Mouse (Mus musculus) heart, embryonic 10.5 days (tissue): Measurements from ENCODE around the gene Atf6. TPM values are rescaled to one million over a fixed set of nuclear protein-coding genes. Genes with fewer than 3 reads are reported as not detected.

Experiments used
- DNase-seq: peaks from one replicate; pipeline ENCODE4 v3.0.0-alpha.2; 2017; ENCODE audit warnings: low spot score
- H3K27ac ChIP-seq: fragments of 300-500 bp; sonication (generic); 2 replicates; pipeline ENCODE4 v1.5.1; 2016; ENCODE audit warnings: mild to moderate bottlenecking
- H3K27me3 ChIP-seq: fragments of 300-500 bp; sonication (generic); 2 replicates; pipeline ENCODE4 v1.6.1; 2016; ENCODE audit warnings: mild to moderate bottlenecking; ENCODE audit not compliant: poor library complexity, insufficient read depth, severe bottlenecking
- H3K36me3 ChIP-seq: fragments of 300-500 bp; sonication (generic); 2 replicates; pipeline ENCODE4 v1.6.1; 2016; ENCODE audit warnings: mild to moderate bottlenecking, moderate library complexity
- H3K4me1 ChIP-seq: fragments of 300-500 bp; sonication (generic); 2 replicates; pipeline ENCODE4 v1.6.1; 2016; ENCODE audit warnings: mild to moderate bottlenecking
- H3K4me3 ChIP-seq: fragments of 300-500 bp; sonication (generic); 2 replicates; pipeline ENCODE4 v1.5.1; 2016; ENCODE audit warnings: mild to moderate bottlenecking, moderate library complexity
- H3K9me3 ChIP-seq: fragments of 300-500 bp; sonication (generic); 2 replicates; pipeline ENCODE4 v1.6.1; 2016; ENCODE audit warnings: mild to moderate bottlenecking, moderate library complexity
- WGBS: fragments of 180-500 bp; shearing (Covaris S2); methylation state at CpG from one replicate; pipeline ENCODE4 v1.1.7; 2016; 5-methylcytosine and 5-hydroxymethylcytosine counted together
- polyA plus RNA-seq: library from polyadenylated mRNA; unstranded; fragments of >200 nt; fragmentation: Nextera tagmentation; extraction: Ambion mirVana; gene quantifications from 2 replicates; pipeline ENCODE4 v1.2.1, GENCODE M21; 2016

Gene Atf6
- polyA plus RNA-seq, 1 experiment from 2014 or later: 10.9 TPM

DNA sequence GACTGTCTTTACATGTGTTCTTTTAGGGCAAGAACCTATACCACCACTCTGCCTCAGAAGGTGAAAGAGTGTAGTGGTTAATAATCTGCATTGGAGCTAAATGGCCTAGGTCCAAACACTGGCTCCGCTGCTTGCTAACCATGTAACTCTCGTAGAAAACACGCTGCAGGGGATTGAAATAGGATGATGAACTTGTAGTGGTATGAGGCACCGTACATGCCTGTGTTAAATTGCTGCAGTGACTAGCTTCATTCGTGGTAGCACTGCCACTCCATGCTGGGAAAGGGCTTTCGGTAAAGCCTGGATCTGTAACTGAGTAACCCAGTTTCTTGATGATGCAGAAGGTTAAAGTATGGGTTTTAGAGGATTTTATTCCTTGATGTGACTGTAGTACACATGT lies 163.5 kb downstream of the Atf6 start:
- no peaks in the 10 kb centered on the region for H3K9me3 ChIP-seq
- no peaks in the 10 kb centered on the region for H3K27me3 ChIP-seq
- DNase-seq: no peak
- H3K36me3 ChIP-seq: peaks cover 9% of the 10 kb centered on the region; the same call in 1 of the 2 replicates
- H3K4me1 ChIP-seq: peaks cover 5% of the 10 kb centered on the region; the same call in 1 of the 2 replicates
- WGBS: 90% methylated on average over 6 of the region's 6 CpGs
- H3K27ac ChIP-seq: no peak overlapping the region
- no peak overlapping the region for H3K4me3 ChIP-seq

DNA sequence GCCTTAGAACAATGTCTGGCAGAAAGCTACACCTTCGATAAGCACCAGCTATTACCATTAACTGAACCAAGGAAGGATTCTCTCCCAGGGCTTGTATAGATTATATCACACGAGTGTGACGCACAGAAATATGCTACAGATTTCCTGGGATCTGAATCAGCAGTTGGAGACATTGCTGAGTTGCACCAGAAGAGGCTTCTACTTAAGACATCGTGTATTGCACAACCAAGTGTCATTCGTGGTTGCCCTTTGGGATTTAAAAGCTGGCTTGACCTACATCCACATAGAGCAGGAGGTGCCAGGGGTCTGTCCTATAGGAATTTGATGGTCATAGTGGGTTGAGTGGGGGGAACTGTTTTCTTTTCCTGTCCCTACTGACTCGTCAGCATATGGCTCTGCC lies 164.6 kb downstream of the Atf6 start:
- H3K36me3 ChIP-seq: peaks cover 4% of the 10 kb centered on the region; the same call in 1 of the 2 replicates
- no peaks in the 10 kb centered on the region for H3K27me3 ChIP-seq
- H3K9me3 ChIP-seq: no peaks in the 10 kb centered on the region
- H3K4me1 ChIP-seq: peaks cover 1% of the 10 kb centered on the region; the same call in 1 of the 2 replicates
- H3K4me3 ChIP-seq: no peak overlapping the region
- no peak overlapping the region for H3K27ac ChIP-seq
- no peak for DNase-seq
- 88% methylated on average over 6 of the region's 6 CpGs for WGBS

DNA sequence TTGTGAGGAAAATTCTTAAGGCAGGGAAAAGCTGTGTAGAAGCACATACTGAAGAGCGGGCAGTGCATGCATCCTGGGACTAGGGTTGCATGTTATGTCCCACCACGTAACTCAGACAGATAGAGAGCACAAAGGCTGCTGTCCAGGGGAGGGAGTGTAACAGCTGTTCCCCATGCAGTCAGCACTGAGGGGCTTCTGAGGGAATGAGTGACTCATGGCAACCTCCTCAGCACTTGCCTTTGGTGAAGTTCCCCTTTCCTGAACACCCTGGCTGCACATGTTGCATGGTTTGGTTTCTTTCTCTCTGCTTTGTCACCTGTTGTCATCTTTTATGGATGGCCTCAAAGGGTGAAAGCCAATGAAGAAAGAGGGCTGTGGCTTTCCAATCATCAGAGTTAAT lies 165.3 kb downstream of the Atf6 start:
- H3K4me1 ChIP-seq: no peaks in the 10 kb centered on the region
- no peak for DNase-seq
- H3K9me3 ChIP-seq: no peaks in the 10 kb centered on the region
- no peak overlapping the region for H3K27ac ChIP-seq
- H3K36me3 ChIP-seq: no peaks in the 10 kb centered on the region
- H3K4me3 ChIP-seq: no peak overlapping the region
- 76% methylated on average over 2 of the region's 2 CpGs for WGBS
- H3K27me3 ChIP-seq: no peaks in the 10 kb centered on the region

DNA sequence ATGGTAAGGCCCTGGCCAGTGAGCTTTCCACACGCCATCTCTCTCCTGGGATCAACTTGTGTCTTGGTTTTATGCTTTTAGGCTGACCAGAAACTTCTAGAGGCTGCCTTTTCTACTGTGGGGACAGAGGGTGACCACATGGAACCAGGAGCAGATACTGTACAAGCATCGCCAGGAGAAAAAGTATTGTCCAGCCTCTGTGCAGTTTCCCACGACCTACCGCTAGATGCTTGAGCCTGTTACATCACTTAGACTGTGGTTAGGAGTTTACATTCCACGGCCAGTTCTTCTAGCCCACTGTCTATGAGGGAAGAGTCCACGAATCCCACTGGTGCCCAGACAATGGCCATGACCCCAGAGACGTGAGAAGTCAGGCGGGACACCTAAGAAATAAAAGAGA lies 166.0 kb downstream of the Atf6 start:
- WGBS: 80% methylated on average over 8 of the region's 8 CpGs
- no peaks in the 10 kb centered on the region for H3K4me1 ChIP-seq
- H3K27ac ChIP-seq: no peak overlapping the region
- H3K36me3 ChIP-seq: no peaks in the 10 kb centered on the region
- H3K4me3 ChIP-seq: no peak overlapping the region
- no peaks in the 10 kb centered on the region for H3K27me3 ChIP-seq
- no peak for DNase-seq
- no peaks in the 10 kb centered on the region for H3K9me3 ChIP-seq

DNA sequence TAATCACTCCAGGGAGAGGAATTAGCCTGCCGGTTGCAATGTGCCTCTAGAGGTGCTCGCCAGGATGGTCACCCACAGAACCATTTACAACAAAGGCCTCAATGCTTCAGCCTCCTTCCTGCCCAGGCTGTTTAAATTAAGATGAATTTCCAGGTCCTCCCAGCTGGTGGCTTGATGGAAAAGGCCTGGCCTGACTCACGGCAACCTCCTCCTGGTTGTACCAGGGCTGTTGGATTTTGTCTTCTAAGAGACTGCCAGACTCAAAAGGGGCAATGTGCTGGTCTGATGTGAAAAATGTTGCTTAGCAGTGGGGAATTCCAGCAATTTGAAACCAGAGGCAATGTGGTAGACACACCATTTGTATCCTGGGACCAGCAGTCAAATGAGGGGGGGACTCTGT lies 166.4 kb downstream of the Atf6 start:
- Histone ChIP-seq H3K4me1 (no peaks in the 10 kb centered on the region), H3K36me3 (no peaks in the 10 kb centered on the region), H3K4me3 (no peak overlapping the region), H3K27ac (no peak overlapping the region), H3K27me3 (no peaks in the 10 kb centered on the region), H3K9me3 (no peaks in the 10 kb centered on the region)
- DNase-seq: no peak
- 56% methylated on average over 3 of the region's 3 CpGs for WGBS

DNA sequence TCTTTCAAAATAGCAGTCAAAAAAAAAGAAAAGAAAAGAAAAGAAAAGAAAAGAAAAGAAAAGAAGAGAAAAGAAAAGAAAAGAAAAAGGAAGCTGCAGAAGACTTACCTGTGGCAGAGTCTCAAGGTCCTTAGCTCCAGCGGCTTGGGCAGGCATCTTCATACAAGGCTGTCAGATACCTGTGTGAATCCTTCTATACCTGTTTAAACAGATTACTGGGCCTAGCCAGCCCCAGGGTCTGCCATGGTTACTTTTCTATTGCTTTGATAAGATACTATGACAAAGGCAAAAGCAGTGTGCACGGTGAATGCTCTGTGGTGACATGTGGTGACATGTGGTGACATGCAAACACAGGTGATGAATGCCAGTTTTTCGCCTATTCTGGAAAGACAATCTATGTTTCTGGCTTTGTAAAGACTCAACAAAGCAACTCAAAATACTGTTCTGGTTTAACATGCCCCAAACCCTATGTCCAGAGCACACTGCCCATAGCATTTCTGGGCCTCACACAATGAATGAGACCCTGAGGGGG lies 167.0 kb downstream of the Atf6 start:
- Histone ChIP-seq H3K27me3 (no peaks in the 10 kb centered on the region), H3K9me3 (no peaks in the 10 kb centered on the region), H3K4me3 (no peak overlapping the region), H3K27ac (no peak overlapping the region), H3K36me3 (no peaks in the 10 kb centered on the region), H3K4me1 (no peaks in the 10 kb centered on the region)
- no peak for DNase-seq
- WGBS: 85% methylated on average over 3 of the region's 3 CpGs

DNA sequence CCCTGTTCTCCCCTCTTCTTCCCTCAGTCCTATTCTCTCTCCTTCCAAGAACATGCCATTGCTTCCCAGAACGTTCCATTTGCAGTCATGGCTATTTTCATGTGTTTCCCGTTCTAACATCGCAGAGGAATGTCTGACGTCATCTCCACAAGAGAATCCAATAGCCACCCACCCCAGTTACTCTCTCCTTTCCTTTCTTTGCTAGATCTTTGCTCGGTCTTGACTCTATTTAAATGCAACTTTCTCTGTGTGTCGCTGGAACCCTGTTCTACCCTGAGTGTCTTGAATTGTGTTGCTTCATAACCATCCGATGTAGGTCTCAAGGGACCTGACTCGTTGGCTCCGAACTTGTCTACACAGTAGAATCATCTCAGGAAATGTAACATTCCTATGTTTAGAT lies 168.0 kb downstream of the Atf6 start:
- Histone ChIP-seq H3K27ac (no peak overlapping the region), H3K36me3 (no peaks in the 10 kb centered on the region), H3K27me3 (no peaks in the 10 kb centered on the region), H3K9me3 (no peaks in the 10 kb centered on the region), H3K4me1 (peaks cover 10% of the 10 kb centered on the region; the same call in 1 of the 2 replicates), H3K4me3 (no peak overlapping the region)
- no peak for DNase-seq
- WGBS: 73% methylated on average over 9 of the region's 9 CpGs

DNA sequence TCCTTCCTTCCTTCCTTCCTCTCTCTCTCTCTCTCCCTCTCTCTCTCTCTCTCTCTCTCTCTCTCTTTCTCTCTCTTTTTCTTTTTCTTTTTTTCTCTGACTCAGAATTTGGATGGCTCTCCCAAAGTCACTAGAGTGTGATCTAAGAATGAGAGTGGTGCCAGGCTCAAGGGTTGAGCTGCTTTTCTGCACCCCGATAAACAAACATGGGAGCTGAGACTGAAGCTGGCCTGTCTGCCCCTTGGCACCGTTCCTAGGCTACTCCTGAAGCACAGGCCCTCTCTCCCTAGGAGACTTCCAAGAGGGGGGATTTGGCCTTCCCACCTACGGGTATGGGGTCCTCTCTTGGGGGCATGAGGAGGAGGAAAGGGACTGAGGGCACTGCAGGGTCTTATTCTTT lies 168.8 kb downstream of the Atf6 start:
- DNase-seq: no peak
- Histone ChIP-seq H3K36me3 (no peaks in the 10 kb centered on the region), H3K27ac (no peak overlapping the region), H3K4me3 (no peak overlapping the region), H3K9me3 (no peaks in the 10 kb centered on the region), H3K4me1 (peaks cover 10% of the 10 kb centered on the region; the same call in 1 of the 2 replicates), H3K27me3 (no peaks in the 10 kb centered on the region)
- WGBS: 82% methylated on average over 3 of the region's 3 CpGs

DNA sequence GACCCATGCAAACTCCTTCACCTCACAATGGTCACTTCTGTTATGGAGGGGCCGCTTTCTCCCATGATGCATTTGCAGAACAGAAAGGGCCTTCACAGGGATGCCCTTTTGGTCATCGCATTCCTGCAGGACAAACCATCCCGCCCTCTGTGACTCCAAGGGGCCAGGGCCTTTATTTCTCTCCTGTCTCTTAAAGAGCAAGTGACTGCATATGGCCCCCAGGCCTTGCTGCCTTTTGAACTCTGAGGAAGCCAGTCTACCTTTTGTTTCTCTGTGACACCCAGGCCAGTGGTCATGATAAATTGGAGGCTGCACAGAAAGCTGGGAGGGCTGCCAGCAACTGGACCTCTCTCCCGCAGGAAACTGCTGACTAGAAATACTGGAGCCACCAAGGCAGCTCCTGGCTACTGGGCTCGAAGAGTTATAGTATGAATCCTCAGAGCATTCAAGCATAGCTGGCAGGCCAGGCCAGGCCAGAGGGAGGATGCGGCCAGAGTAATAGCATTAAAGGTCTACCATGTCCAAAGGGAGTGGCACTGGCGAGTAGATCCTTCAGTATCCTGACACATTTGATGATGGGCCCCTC lies 169.7 kb downstream of the Atf6 start:
- Histone ChIP-seq H3K4me3 (no peak overlapping the region), H3K9me3 (no peaks in the 10 kb centered on the region), H3K36me3 (no peaks in the 10 kb centered on the region), H3K27me3 (no peaks in the 10 kb centered on the region), H3K4me1 (peaks cover 10% of the 10 kb centered on the region; the same call in 1 of the 2 replicates), H3K27ac (no peak overlapping the region)
- 83% methylated on average over 7 of the region's 7 CpGs for WGBS
- DNase-seq: no peak

DNA sequence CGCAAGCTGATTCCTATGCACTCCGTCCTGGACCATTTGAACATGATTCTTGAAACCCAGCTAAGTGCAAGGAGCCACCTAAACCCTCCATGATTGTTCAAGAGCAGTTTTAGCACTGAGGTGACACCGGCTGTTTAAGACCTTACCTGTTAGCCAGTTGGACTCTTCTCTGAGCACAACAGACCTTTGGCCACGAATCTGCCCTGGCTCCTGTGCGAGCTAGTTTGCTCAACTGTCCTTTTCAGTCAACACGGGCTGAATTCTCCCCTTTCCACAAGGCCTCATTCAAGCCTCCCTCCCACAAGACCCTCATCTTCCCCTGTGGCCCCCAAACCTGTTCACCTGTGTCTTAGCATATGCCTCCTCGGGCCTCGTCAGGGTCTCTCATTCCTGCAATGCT lies 170.6 kb downstream of the Atf6 start:
- Histone ChIP-seq H3K4me1 (peaks cover 10% of the 10 kb centered on the region; the same call in 1 of the 2 replicates), H3K27me3 (no peaks in the 10 kb centered on the region), H3K27ac (no peak overlapping the region), H3K4me3 (no peak overlapping the region), H3K36me3 (no peaks in the 10 kb centered on the region), H3K9me3 (no peaks in the 10 kb centered on the region)
- 90% methylated on average over 8 of the region's 8 CpGs for WGBS
- DNase-seq: no peak

DNA sequence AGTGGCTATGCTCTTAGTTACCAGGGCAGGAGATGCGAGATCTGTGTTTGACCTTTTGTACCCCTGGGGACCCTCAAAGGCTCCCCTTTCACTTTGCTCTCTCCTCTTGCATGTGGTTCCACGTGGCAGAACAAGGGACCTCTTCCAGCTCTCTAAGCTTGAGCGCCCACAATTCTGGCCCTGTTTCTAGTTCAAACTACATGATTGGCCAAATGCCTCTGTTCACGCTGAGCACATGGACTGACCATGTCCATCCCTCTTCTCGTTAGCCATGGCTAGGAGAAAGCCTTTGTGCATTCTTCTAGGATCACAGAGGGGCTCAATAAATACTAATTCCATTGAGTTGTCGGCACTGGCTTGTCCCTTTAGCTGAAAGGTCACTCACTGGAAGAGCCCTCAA lies 172.2 kb downstream of the Atf6 start:
- H3K27me3 ChIP-seq: no peaks in the 10 kb centered on the region
- H3K27ac ChIP-seq: 0 out of 2 replicates have a peak overlapping the region, but pooled peaks have one; percentile 5
- H3K36me3 ChIP-seq: no peaks in the 10 kb centered on the region
- no peak for DNase-seq
- H3K9me3 ChIP-seq: no peaks in the 10 kb centered on the region
- peaks cover 10% of the 10 kb centered on the region; the same call in 1 of the 2 replicates for H3K4me1 ChIP-seq
- no peak overlapping the region for H3K4me3 ChIP-seq
- WGBS: 82% methylated on average over 6 of the region's 6 CpGs

DNA sequence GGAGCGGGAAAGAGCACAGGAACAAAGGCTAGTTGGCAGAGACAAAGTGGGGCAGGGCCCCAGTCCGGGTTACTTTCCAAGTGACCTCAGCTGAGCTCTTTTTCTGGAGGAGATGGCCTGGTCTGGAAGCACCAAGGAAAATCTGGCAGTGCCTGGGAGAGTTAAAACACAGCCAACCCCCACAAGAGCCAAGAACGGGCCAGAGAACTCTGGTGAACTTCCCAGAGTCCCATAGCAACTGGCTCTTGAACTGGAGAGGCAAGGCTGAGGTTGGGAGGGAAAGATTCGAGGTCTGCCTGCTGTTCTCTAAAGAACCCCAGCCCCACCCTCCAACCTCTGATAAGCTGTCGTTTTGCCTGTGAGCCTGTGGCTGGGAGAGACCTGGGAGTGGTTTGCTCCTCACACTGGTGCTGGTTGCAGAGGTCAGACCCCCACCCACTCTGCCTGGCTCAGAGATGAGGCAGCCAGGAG lies 172.7 kb downstream of the Atf6 start:
- Histone ChIP-seq H3K4me1 (peaks cover 10% of the 10 kb centered on the region; the same call in 1 of the 2 replicates), H3K27ac (0 out of 2 replicates have a peak overlapping the region, but pooled peaks have one; percentile 5)
- no peak for DNase-seq

DNA sequence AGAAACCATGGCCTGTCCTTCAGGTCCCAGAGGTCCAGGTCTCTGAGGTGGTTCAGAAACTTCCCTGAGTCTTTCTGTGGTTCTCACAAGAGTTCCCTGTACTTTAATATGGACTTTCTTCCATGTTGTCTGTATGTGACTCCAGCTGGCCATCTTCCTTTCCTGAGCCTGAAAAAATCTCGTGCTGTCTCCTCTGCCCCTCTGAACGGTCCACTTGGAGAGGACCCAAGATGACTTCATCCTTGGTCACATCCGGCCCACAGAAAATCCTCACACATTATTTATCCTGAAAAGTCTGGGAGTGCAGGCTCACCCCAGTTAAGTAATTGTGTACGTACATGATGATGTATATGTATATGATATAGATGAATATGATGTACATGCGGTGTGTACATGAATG lies 176.3 kb downstream of the Atf6 start:
- no peaks in the 10 kb centered on the region for H3K36me3 ChIP-seq
- no peak overlapping the region for H3K4me3 ChIP-seq
- no peak overlapping the region for H3K27ac ChIP-seq
- 84% methylated on average over 5 of the region's 5 CpGs for WGBS
- H3K27me3 ChIP-seq: no peaks in the 10 kb centered on the region
- DNase-seq: no peak
- peaks cover 10% of the 10 kb centered on the region; the same call in 1 of the 2 replicates for H3K4me1 ChIP-seq
- H3K9me3 ChIP-seq: no peaks in the 10 kb centered on the region

More for the DNA sequence above, 172.7 kb downstream of the Atf6 start:
- Histone ChIP-seq H3K36me3 (no peaks in the 10 kb centered on the region), H3K9me3 (no peaks in the 10 kb centered on the region), H3K4me3 (no peak overlapping the region), H3K27me3 (no peaks in the 10 kb centered on the region)
- WGBS: 44% methylated on average over 5 of the region's 5 CpGs
